Mouse (Mus musculus): ENCODE data around the gene Cryba2.
A peak's percentile ranks its signal among the peaks of the same experiment; 100 is the strongest.

DNA sequence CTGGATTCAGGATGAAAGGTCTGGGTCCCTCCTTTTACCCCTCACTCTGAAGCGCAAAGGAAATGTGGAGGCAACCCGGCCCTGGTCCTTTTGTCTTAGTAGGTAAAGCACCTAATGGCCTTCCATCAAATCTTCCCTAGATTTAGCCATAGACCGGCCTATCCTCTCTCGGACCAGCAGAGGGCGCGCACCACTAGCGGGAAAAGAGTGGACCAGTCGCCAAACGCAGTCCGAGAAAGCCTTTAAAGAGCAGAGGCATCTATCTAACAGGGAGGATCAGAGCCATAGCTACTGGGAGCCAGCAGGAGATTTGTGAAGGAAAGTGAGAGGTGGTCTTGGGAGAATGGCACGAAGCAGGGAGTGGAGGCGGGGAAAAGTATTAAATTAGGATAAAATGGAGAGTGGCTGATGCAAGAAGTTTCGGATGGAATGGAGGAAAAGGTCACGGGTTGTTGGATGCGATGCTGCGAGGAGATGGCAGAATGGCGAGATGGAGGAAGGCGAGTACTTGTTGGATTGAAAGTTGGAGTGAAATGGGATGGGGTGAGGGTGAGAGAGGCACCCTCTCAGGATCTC lies 12.1 kb downstream of the Cryba2 start:
- no peak for TF ChIP-seq EP300 (IDR thresholded peaks at IDR 0.05; ENCODE audit: low read depth)
- TF ChIP-seq CTCF (IDR thresholded peaks at IDR 0.05; ENCODE audit: low read depth) = peak; percentile 87
